Mouse (Mus musculus) spleen, adult 2 months (tissue): ENCODE measurements around the gene Rap1gap2.

Experiments
- CTCF ChIP-seq: fragments of 200-500 bp; IDR thresholded peaks from 2 replicates; pipeline ENCODE4 v1.5.1; 2011; ENCODE audit warnings: mild to moderate bottlenecking, inconsistent platforms; ENCODE audit not compliant: insufficient read depth, insufficient read length, insufficient replicate concordance; ENCODE audit errors: extremely low read depth
- POLR2A ChIP-seq: fragments of 200-500 bp; IDR thresholded peaks from 2 replicates; pipeline ENCODE4 v1.6.1; 2011; ENCODE audit warnings: low read depth, low read length, inconsistent platforms

- TF ChIP-seq POLR2A (no peak), CTCF (no peak)
Measured at GRCm38 (mm10) chr11:74472671-74473070, 138.0 kb downstream of the Rap1gap2 start.
